Mouse (Mus musculus) neutrophil, adult 5-6 weeks (primary cell): ENCODE results near the gene Mr1. TPM values are rescaled to one million over a fixed set of nuclear protein-coding genes. Genes with fewer than 3 reads are reported as not detected.

Experiments used
- ATAC-seq: fragments of 151-379, 151-347 bp; 2 replicates; pipeline ENCODE4 v1.8.0; 2017; ENCODE audit warnings: mild to moderate bottlenecking, moderate TSS enrichment; ENCODE audit not compliant: insufficient number of reproducible peaks, poor library complexity, low FRiP score, severe bottlenecking; ENCODE audit errors: extremely low read depth
- total RNA-seq: library from RNA; stranded (forward); fragments of 200-1000 nt; gene quantifications from 2 replicates; pipeline ENCODE4 v1.2.3, GENCODE M21; 2017

The Mr1 gene
- 4.9 and 8.0 TPM in 2 replicates for total RNA-seq

- peak; percentile 89 for ATAC-seq
Measured at GRCm38 (mm10) chr1:155146572-155146980, at the start of gene Mr1. Mr1 (minus strand) TSS chr1:155146814.

DNA sequence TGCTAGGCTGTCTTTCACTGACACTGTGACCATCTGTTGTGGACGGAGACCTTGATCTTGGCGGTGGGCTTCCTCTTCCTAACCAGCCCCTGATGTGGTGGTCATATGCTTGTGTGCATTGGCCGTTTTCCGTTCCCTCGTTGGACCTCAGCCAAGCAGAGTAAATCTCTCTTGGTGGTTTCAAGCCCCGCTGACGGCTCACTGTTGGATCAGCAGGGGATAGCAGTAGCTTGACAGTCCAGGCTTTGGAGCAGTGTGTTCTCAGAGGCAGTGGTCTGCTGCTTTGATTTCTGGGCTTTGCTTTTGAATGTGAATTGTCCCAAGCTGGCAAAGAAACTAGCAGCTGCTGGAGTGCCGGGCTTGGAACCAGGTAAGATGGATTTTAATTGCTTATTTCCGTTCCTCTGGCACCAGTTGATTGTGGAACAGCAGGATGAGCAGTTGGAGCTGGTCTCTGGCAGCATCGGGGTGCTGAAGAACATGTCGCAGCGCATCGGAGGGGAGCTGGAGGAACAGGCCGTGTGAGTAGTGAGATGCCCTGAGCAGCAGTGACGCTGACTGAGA is 46.3 kb upstream of the Mr1 start:
- no peak for ATAC-seq

GRCm38 (mm10) chr1:155191671-155192070 is 45.1 kb upstream of the Mr1 start:
- ATAC-seq = no peak

- ATAC-seq = no peak
Measured at GRCm38 (mm10) chr1:155191219-155191618, 44.6 kb upstream of the Mr1 start.

DNA sequence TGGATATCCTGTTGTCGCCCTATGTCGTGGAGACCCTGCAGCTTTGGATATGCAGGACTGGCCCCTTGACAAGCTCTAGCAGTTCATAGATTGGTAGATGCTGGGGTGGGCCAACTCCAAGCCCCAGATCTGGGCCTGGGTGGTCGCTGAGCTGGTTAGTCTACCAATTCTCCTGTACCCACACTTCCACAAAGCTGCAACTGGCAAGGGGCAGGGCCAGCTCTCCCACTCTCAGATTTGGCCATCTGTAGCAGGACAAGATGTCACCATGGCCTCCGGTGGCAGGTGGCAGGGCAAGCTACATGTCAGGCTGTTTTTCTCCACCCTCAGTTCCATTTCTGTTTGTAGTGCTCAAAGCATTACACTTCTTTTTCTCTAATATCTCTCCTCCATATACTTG is 42.0 kb upstream of the Mr1 start:
- ATAC-seq = no peak

DNA sequence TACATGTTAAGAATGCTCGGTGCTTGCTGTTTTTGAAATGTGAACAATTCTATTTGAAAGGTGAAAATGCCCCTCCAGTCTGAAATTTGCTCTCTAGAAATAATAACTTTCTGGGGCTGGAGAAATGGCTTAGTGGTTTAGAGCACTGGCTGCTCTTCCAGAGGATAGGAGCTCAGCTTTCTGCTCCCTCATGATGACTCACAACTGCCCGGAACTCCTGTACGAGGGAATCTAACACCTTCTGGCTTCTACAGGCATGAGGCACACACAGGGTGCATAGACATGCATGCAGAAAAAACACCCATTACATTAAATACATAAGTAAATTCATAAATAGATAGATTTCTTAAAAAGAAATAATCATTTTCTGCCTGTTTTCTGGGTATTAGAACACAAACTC is 37.6 kb upstream of the Mr1 start:
- ATAC-seq = no peak

- ATAC-seq = no peak
Measured at GRCm38 (mm10) chr1:155178192-155178924, 31.7 kb upstream of the Mr1 start.

GRCm38 (mm10) chr1:155174424-155174823 is 27.8 kb upstream of the Mr1 start:
- no peak for ATAC-seq

- peak; percentile 20; the same call in 1 of the 2 replicates for ATAC-seq
Measured at GRCm38 (mm10) chr1:155173644-155174016, 27.0 kb upstream of the Mr1 start.

GRCm38 (mm10) chr1:155172895-155173643 is 26.5 kb upstream of the Mr1 start:
- no peak for ATAC-seq

GRCm38 (mm10) chr1:155169935-155170334 is 23.3 kb upstream of the Mr1 start:
- no peak for ATAC-seq

GRCm38 (mm10) chr1:155167453-155167852 is 20.8 kb upstream of the Mr1 start:
- ATAC-seq = no peak

- ATAC-seq = no peak
Measured at GRCm38 (mm10) chr1:155158970-155159484, 12.4 kb upstream of the Mr1 start.

DNA sequence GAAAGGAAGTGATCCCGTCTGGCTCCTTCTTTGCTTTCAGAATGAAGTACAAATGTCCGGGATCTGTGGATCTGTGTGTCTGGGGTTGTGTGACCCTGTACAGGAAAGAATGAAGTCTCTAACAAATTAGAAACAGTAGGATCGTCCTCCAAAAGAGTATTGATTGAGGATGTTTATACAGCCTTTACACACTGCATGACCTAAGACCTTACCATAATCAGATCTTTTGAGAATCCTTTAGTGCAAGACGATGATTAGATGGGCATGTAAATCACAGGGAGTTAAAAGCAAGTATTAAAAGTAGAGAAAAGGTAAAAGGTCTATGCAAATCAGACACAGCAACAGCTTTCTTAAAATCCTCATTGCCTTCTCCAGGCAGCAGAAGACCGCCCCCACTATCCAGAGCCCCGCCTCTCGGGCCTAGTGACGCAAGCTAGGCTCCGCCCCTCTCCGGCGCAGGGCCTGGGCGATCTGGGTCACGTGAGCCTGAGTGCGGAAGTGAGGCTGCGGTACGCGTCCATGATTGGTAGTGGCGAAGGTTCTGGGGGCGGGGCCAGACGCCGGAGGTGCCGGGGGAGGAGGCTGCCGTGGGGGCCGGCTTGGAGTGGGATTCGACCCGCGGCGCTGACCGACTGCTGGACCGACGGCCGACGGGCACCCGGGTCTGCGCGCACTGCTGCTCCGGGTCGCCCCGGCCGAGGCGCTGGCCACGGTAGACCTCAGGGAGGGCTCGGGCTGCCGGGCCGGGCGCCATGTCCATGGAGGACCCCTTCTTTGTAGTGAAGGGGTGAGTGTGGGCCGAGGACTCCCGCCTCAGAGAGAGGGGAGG is 11.7 kb upstream of the Mr1 start, which contains the start of gene Stx6:
TSS of gene Stx6 (plus strand) at position 575 of the 829 bp plus-strand sequence.
- peak; percentile 99 for ATAC-seq

DNA sequence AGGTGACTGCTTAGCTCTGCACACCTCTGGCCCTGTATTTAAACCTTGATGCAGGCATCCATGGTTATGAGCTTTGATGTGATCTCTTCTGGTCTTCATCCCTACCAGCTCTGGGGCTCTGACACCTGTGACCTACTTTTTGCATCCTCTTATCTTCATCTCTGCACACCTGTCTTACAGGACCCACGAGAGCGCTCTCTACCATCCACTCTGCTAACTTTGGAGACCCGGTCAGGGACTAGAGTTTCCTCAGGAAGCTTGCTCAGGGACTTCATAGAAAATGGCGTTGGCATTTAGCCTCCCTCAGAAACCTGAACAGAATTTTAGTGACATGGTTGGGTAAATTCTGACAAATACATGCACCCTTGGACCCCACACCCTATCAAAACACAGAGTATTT is 7.3 kb upstream of the Mr1 start:
- ATAC-seq = no peak

DNA sequence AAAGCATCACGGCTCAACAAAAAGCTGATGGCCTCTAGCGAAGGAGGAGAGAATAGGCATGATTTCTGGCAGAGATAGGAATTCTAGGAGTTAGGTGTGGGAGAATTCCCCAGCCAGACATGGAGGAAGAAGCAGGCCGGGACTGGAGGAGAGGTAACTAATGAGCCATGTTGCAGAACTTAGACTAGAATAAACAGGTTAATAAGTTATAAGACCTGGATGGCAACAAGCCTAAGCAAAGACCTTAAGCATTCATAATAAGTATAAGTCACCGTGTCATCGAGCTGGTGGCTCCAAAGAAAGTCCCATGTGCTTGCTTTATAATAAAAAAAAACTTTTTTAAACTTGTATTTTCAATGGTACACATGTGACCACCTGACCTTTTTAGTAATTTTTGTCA is 4.2 kb upstream of the Mr1 start:
- ATAC-seq = no peak

DNA sequence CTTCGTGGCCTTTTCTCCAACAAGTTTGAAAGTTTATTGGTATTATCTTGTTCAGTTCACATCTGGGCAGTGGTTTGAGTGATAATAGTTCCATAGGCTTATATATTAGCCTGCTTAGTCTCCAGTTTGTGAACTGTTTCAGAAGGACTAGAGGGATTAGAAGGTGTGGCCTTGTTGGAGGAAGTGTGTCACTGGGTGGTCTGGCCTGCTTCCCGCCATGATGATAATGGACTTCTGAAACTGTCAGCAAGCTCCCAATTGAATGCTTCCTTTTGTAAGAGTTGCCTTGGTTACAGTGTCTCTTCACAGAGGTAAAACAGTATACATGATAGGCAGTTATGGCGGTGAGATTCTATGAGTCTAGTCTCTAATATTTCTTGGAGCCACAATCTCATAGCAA is 2.8 kb upstream of the Mr1 start:
- no peak for ATAC-seq

GRCm38 (mm10) chr1:155147228-155147627 is 614 bp upstream of the Mr1 start:
- ATAC-seq = no peak

DNA sequence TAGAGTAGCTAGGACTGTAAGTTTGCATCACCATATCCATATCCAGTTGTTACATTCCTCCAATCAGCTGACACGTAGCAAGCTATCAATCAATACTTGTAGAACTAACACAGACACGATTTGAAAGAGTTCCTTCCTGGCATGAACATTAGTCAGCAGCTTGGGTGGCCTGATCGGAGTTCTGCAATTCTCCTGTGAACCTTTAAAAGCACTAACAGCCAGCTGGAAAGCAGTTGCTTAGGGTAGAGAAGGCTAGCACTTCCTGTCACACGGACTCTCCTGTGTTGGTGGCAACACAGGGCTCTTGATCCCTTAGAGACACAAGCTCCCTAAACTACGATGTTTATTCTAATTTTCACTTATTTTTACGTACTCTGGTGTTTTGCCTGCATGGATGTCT is 994 bp downstream of the Mr1 start:
- peak; percentile 60 for ATAC-seq
